Mouse (Mus musculus) limb, embryonic 13.5 days (tissue): ENCODE data around the gene Ltb4r1. TPM values are rescaled to one million over a fixed set of nuclear protein-coding genes. Genes with fewer than 3 reads are reported as not detected.

Experiments
- ATAC-seq: fragments of 200-750 bp; cut with Nextera tagmentation; 2 replicates; pipeline ENCODE4 v1.8.0; 2017; ENCODE audit warnings: low read depth, moderate number of reproducible peaks, moderate TSS enrichment; ENCODE audit not compliant: low FRiP score
- H3K27ac ChIP-seq: fragments of 300-500 bp; sonication (generic); 2 replicates; pipeline ENCODE4 v1.5.1; 2015; ENCODE audit warnings: inconsistent platforms, mild to moderate bottlenecking, moderate library complexity
- H3K27me3 ChIP-seq: fragments of 300-500 bp; sonication (generic); 2 replicates; pipeline ENCODE4 v1.6.1; 2015; ENCODE audit warnings: mild to moderate bottlenecking, inconsistent platforms
- H3K36me3 ChIP-seq: fragments of 300-500 bp; sonication (generic); 2 replicates; pipeline ENCODE4 v1.6.1; 2015; ENCODE audit warnings: inconsistent platforms, mild to moderate bottlenecking, moderate library complexity
- H3K4me1 ChIP-seq: fragments of 300-500 bp; sonication (generic); 2 replicates; pipeline ENCODE4 v1.6.1; 2015; ENCODE audit warnings: inconsistent platforms
- H3K4me2 ChIP-seq: fragments of 300-500 bp; sonication (generic); replicated peaks from 2 replicates; pipeline ENCODE4 v1.6.1; 2015; ENCODE audit warnings: inconsistent platforms, mild to moderate bottlenecking, moderate library complexity
- H3K4me3 ChIP-seq: fragments of 300-500 bp; sonication (generic); 2 replicates; pipeline ENCODE4 v1.5.1; 2015; ENCODE audit warnings: moderate library complexity, mild to moderate bottlenecking, inconsistent platforms
- H3K9ac ChIP-seq: fragments of 300-500 bp; sonication (generic); 2 replicates; pipeline ENCODE4 v1.6.1; 2015; ENCODE audit warnings: mild to moderate bottlenecking, inconsistent platforms
- H3K9me3 ChIP-seq: fragments of 300-500 bp; sonication (generic); 2 replicates; pipeline ENCODE4 v1.6.1; 2016; ENCODE audit warnings: inconsistent platforms
- WGBS: fragments of 180-500 bp; shearing (Covaris S2); methylation state at CpG from one replicate; pipeline ENCODE4 v1.1.7; 2015; 5-methylcytosine and 5-hydroxymethylcytosine counted together
- polyA plus RNA-seq: library from polyadenylated mRNA; unstranded; fragments of >200 nt; fragmentation: Nextera tagmentation; extraction: Ambion mirVana; gene quantifications from 2 replicates; pipeline ENCODE4 v1.2.1, GENCODE M21; 2015

The Ltb4r1 gene
- polyA plus RNA-seq, 1 experiment from 2014 or later = 0.51 TPM

DNA sequence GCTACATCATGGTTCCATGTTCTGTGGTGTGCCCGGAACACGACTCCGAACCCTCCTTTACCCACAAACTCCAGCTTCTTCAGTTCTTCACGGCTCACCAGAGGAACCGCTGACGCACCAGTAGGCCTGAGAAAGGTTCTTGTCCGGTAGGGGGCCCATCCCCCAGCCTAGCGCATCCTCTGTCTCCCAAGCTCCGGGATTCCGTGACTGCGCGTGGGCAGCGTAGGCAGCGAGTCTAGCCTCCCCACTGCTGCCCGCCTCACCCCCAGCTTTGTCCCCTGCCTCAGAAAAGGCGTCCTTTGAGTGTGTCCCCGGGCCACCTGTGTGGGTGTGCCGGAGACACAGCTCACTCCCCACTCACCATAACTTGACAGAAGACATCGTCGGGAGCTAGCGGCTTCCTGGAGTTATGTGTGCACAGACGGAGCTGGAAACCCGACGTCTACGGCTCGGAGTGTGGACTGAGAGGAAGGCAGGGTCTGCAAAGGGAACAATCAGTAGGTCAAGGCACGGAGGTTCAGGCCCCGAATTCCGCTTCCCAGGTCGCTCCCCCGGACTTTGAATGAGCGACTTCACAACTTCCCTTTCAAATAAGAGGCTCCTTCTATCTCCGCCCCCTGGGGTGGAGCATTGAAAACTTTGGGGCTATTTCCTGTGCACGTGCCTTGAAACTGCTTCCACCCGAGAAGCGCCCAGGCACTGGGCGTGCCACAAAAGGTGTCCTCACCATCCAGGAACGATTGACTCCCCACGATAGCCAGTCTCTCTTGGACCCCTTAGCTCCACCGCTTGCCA is 22.7 kb downstream of the Ltb4r1 start, which contains the start of gene Ripk3:
Gene Ripk3 (minus strand): TSS at position 610 of the 795 bp plus-strand sequence.
- peaks cover 67% of the 10 kb centered on the region for H3K27me3 ChIP-seq

DNA sequence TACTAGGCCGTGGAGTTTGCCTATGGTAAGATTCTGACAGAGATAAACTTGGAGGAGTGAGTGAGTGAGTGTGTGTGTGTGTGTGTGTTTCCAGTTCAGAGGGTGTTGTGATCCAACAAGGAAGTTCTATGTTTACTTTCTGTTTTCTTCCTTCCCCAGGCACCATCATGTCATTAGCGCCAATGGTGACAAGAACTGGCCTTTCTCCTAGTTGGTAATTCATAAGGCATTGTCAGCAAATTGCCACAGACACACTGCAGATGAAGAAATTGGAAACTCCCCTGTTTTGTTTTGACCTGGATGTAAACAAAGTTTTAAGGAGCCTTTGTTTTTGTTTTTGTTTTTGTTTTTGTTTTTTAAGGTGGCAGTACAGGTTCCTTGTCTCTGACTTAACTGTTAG is 27.7 kb downstream of the Ltb4r1 start:
- Histone ChIP-seq H3K36me3 (no peaks in the 10 kb centered on the region), H3K4me2 (no peak overlapping the region), H3K4me1 (peaks cover 5% of the 10 kb centered on the region), H3K9ac (no peak overlapping the region), H3K27ac (no peak overlapping the region), H3K4me3 (no peak overlapping the region), H3K9me3 (no peaks in the 10 kb centered on the region), H3K27me3 (peaks cover 21% of the 10 kb centered on the region)
- 66% methylated on average over 2 of the region's 2 CpGs for WGBS
- no peak for ATAC-seq

More for the DNA sequence above, 22.7 kb downstream of the Ltb4r1 start, which contains the start of gene Ripk3:
- no peaks in the 10 kb centered on the region for H3K9me3 ChIP-seq
- peaks cover 17% of the 10 kb centered on the region for H3K4me1 ChIP-seq
- no peaks in the 10 kb centered on the region for H3K36me3 ChIP-seq
- 5% methylated on average over 40 of the region's 40 CpGs for WGBS
- H3K27ac ChIP-seq = no peak within 1 kb of the TSS
- peak within 1 kb of the TSS; percentile 81 for H3K4me2 ChIP-seq
- H3K9ac ChIP-seq = peak within 1 kb of the TSS; percentile 65
- peak; percentile 38; the same call in 1 of the 2 replicates for ATAC-seq
- H3K4me3 ChIP-seq = peak within 1 kb of the TSS; percentile 50

GRCm38 (mm10) chr14:55793946-55794345 is 28.2 kb downstream of the Ltb4r1 start:
- Histone ChIP-seq H3K4me3 (no peak overlapping the region), H3K27me3 (peaks cover 16% of the 10 kb centered on the region), H3K36me3 (no peaks in the 10 kb centered on the region), H3K4me1 (no peaks in the 10 kb centered on the region; the same call in 1 of the 2 replicates), H3K9ac (no peak overlapping the region), H3K4me2 (no peak overlapping the region), H3K9me3 (no peaks in the 10 kb centered on the region), H3K27ac (no peak overlapping the region)
- WGBS = 69% methylated on average over 2 of the region's 2 CpGs
- no peak for ATAC-seq

DNA sequence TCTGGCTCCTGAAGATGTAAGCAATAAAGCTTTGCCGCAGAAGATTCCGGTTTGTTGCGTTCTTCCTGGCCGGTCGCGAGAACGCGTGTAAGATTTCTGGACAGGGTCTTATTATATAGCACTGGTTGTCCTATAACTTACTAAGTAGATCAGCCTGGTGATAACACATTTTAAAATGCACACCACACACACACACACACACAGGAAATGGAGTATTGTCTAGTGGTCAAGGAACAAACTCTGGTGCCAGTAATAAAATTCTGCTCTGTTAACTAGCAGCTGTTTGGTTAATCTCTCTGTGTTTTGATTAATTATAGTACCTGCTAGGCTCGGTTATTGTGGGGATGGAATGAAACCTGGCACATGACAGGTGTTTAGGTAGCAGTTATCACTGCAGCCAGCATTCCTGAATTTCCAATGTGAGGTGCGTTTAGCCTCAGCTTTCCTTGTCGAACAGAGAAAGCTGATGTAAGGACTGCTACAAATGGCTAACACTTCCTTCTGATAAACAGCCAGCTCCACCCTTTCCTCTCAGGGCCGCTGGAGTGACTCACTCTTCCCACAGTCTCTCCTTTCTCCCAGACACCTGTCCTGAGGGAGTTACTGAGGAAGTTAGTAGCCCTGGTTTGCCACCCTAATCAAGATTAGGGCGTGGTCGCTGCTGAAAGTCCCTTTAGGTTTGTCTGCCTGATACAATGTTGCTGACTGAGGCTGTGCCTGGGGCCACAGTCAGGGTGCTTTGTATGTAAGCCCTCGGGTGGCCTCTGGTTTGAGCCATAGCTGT is 29.8 kb downstream of the Ltb4r1 start:
- no peak overlapping the region for H3K4me2 ChIP-seq
- H3K4me1 ChIP-seq = no peaks in the 10 kb centered on the region
- no peak overlapping the region for H3K27ac ChIP-seq
- no peak overlapping the region for H3K4me3 ChIP-seq
- H3K36me3 ChIP-seq = no peaks in the 10 kb centered on the region
- 80% methylated on average over 15 of the region's 15 CpGs for WGBS
- no peak for ATAC-seq
- no peaks in the 10 kb centered on the region for H3K27me3 ChIP-seq
- no peak overlapping the region for H3K9ac ChIP-seq
- H3K9me3 ChIP-seq = no peaks in the 10 kb centered on the region

- Histone ChIP-seq H3K9me3 (no peaks in the 10 kb centered on the region), H3K9ac (peak overlapping the region; percentile 53), H3K27me3 (no peaks in the 10 kb centered on the region), H3K4me3 (peak overlapping the region; percentile 52), H3K4me1 (peaks cover 4% of the 10 kb centered on the region; the same call in 1 of the 2 replicates), H3K4me2 (peak overlapping the region; percentile 66), H3K27ac (no peak overlapping the region), H3K36me3 (no peaks in the 10 kb centered on the region)
- WGBS = 20% methylated on average over 16 of the region's 16 CpGs
- ATAC-seq = peak; percentile 67; the same call in 1 of the 2 replicates
These were observed 49.1 kb downstream of the Ltb4r1 start for GRCm38 (mm10) chr14:55814885-55815284.

DNA sequence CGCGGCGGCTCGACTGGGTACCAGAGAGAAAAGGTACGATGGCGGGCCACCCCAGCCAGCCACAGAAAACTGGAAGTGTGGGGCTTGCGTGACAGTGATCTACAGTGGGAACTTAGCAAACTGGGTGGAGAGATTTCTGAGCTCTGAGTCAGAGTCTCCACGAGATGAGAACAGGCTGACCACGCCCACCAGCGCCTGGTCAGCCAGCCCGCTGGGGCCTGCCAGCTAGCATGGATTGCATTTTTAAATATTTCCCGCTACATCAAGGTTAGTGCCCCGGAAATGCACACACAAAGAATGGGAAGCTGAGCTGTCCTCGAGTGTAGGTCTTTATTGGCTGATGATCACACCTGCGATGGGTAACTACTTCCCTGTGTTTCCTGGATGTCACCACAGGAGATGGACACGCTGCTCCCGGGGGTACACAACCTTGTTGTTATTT is 49.6 kb downstream of the Ltb4r1 start:
- peak overlapping the region; percentile 66 for H3K4me2 ChIP-seq
- peaks cover 4% of the 10 kb centered on the region; the same call in 1 of the 2 replicates for H3K4me1 ChIP-seq
- peak overlapping the region; percentile 53 for H3K9ac ChIP-seq
- H3K27me3 ChIP-seq = no peaks in the 10 kb centered on the region
- ATAC-seq = no peak; the same call in 1 of the 2 replicates
- H3K27ac ChIP-seq = no peak overlapping the region
- no peaks in the 10 kb centered on the region for H3K9me3 ChIP-seq
- no peaks in the 10 kb centered on the region for H3K36me3 ChIP-seq
- 29% methylated on average over 17 of the region's 17 CpGs for WGBS
- peak overlapping the region; percentile 52 for H3K4me3 ChIP-seq

Other genes with a start within 250 kb of the Ltb4r1 start
- not detected in 2 replicates for gene Nrl, start 241.0 kb upstream of the Ltb4r1 start, polyA plus RNA-seq
- gene Pck2, start 225.7 kb upstream of the Ltb4r1 start, polyA plus RNA-seq = 36.9 and 38.0 TPM in 2 replicates
- 55.9 and 58.7 TPM in 2 replicates for gene Dcaf11, start 206.0 kb upstream of the Ltb4r1 start, polyA plus RNA-seq
- gene A730061H03Rik, start 205.6 kb upstream of the Ltb4r1 start, polyA plus RNA-seq = 0.74 TPM in 1 of 2 replicates, not detected in the other
- 22.5 and 25.5 TPM in 2 replicates for gene Fitm1, start 190.3 kb upstream of the Ltb4r1 start, polyA plus RNA-seq
- gene Psme1, start 187.8 kb upstream of the Ltb4r1 start, polyA plus RNA-seq = 145 and 150 TPM in 2 replicates
- gene Emc9, start 180.7 kb upstream of the Ltb4r1 start, polyA plus RNA-seq = 4.9 and 5.0 TPM in 2 replicates
- 251 and 280 TPM in 2 replicates for gene Psme2, start 174.8 kb upstream of the Ltb4r1 start, polyA plus RNA-seq
- gene Rnf31, start 174.3 kb upstream of the Ltb4r1 start, polyA plus RNA-seq = 22.5 and 23.2 TPM in 2 replicates
- gene Irf9, start 162.4 kb upstream of the Ltb4r1 start, polyA plus RNA-seq = 11.2 and 11.4 TPM in 2 replicates
- 6.1 and 7.0 TPM in 2 replicates for gene Rec8, start 147.9 kb upstream of the Ltb4r1 start, polyA plus RNA-seq
- gene Ipo4, start 130.0 kb upstream of the Ltb4r1 start, polyA plus RNA-seq = 107 and 113 TPM in 2 replicates
- gene Gm49378, start 128.1 kb upstream of the Ltb4r1 start, polyA plus RNA-seq = 1.3 and 1.9 TPM in 2 replicates
- 108 and 113 TPM in 2 replicates for gene Tm9sf1, start 122.2 kb upstream of the Ltb4r1 start, polyA plus RNA-seq
- gene Tssk4, start 115.8 kb upstream of the Ltb4r1 start, polyA plus RNA-seq = 0.91 and 1.0 TPM in 2 replicates
- 68.7 and 69.5 TPM in 2 replicates for gene Mdp1, start 105.5 kb upstream of the Ltb4r1 start, polyA plus RNA-seq
- 70.2 and 72.7 TPM in 2 replicates for gene Gmpr2, start 94.0 kb upstream of the Ltb4r1 start, polyA plus RNA-seq
- gene Nedd8, start 93.8 kb upstream of the Ltb4r1 start, polyA plus RNA-seq = 606 and 624 TPM in 2 replicates
- gene Tinf2, start 84.1 kb upstream of the Ltb4r1 start, polyA plus RNA-seq = 43.4 and 44.0 TPM in 2 replicates
- gene Tgm1, start 52.0 kb upstream of the Ltb4r1 start, polyA plus RNA-seq = 5.0 and 5.7 TPM in 2 replicates
- 24.8 and 26.2 TPM in 2 replicates for gene Rabggta, start 43.7 kb upstream of the Ltb4r1 start, polyA plus RNA-seq
- gene Dhrs1, start 20.3 kb upstream of the Ltb4r1 start, polyA plus RNA-seq = 78.1 and 89.9 TPM in 2 replicates
- gene Nop9, start 20.3 kb upstream of the Ltb4r1 start, polyA plus RNA-seq = 41.8 and 42.8 TPM in 2 replicates
- gene Cideb, start 7.5 kb upstream of the Ltb4r1 start, polyA plus RNA-seq = 0.45 and 0.72 TPM in 2 replicates
- 0.36 and 0.64 TPM in 2 replicates for gene Ltb4r2, start 4.5 kb upstream of the Ltb4r1 start, polyA plus RNA-seq
- gene Adcy4, start 18.1 kb downstream of the Ltb4r1 start, polyA plus RNA-seq = 20.9 and 25.6 TPM in 2 replicates
- 31.0 and 37.1 TPM in 2 replicates for gene Ripk3, start 22.9 kb downstream of the Ltb4r1 start, polyA plus RNA-seq
- 124 and 128 TPM in 2 replicates for gene Nfatc4, start 57.2 kb downstream of the Ltb4r1 start, polyA plus RNA-seq
- 28.2 and 34.2 TPM in 2 replicates for gene Nynrin, start 88.0 kb downstream of the Ltb4r1 start, polyA plus RNA-seq
- 0.17 and 0.31 TPM in 2 replicates for gene Cbln3, start 118.4 kb downstream of the Ltb4r1 start, polyA plus RNA-seq
- 24.2 and 25.5 TPM in 2 replicates for gene Khnyn, start 119.0 kb downstream of the Ltb4r1 start, polyA plus RNA-seq
- gene Sdr39u1, start 134.3 kb downstream of the Ltb4r1 start, polyA plus RNA-seq = 98.8 and 104 TPM in 2 replicates
- gene Cma1, start 178.7 kb downstream of the Ltb4r1 start, polyA plus RNA-seq = 10.7 and 11.9 TPM in 2 replicates
- not detected in 2 replicates for gene Cma2, start 185.0 kb downstream of the Ltb4r1 start, polyA plus RNA-seq